ENCODE assay signal across 10 mouse cellular contexts in genomic region chr17:90269143-90269542, GRCm38 (mm10).
"Had no signal": no experiment of that assay in that cellular context is flagged by ENCODE, and none has a peak within 500 bp of the region (broad histone marks: within the 10 kb centered on the region; RNA-seq: fewer than 3 reads in every experiment).

No protein-coding gene starts in this region.

- H3K36me3 ChIP-seq: limb, embryonic 15.5 days; liver, embryonic 12.5 days; midbrain, embryonic 13.5 days; neural tube, embryonic 13.5 days had no signal

- H3K27me3 ChIP-seq: limb, embryonic 15.5 days; liver, embryonic 12.5 days; midbrain, embryonic 13.5 days; neural tube, embryonic 13.5 days had no signal

- H3K4me1 ChIP-seq: limb, embryonic 15.5 days; liver, embryonic 12.5 days; midbrain, embryonic 13.5 days; neural tube, embryonic 13.5 days had no signal

- ATAC-seq: liver, embryonic 12.5 days; midbrain, embryonic 13.5 days had no signal

- H3K4me3 ChIP-seq: limb, embryonic 15.5 days; liver, embryonic 12.5 days; midbrain, embryonic 13.5 days; neural tube, embryonic 13.5 days had no signal

- H3K27ac ChIP-seq: limb, embryonic 15.5 days; liver, embryonic 12.5 days; midbrain, embryonic 13.5 days; neural tube, embryonic 13.5 days had no signal

- H3K9me3 ChIP-seq: limb, embryonic 15.5 days; liver, embryonic 12.5 days; midbrain, embryonic 13.5 days; neural tube, embryonic 13.5 days had no signal

- DNase-seq: kidney, adult 2 months; kidney, postnatal 36 days; right cerebral cortex, adult 18-20 months; spleen, adult 18-20 months; thymus, adult 2 months; thymus, postnatal 25 days had no signal

- H3K9ac ChIP-seq: limb, embryonic 15.5 days; liver, embryonic 12.5 days; midbrain, embryonic 13.5 days; neural tube, embryonic 13.5 days had no signal

- H3K4me2 ChIP-seq: limb, embryonic 15.5 days; liver, embryonic 12.5 days; midbrain, embryonic 13.5 days; neural tube, embryonic 13.5 days had no signal
